Mouse (Mus musculus) liver, adult 2 months (tissue): ENCODE results near the gene Arv1.

ENCODE experiments used
- CTCF ChIP-seq: fragments of 200-500 bp; IDR thresholded peaks from 2 replicates; pipeline ENCODE4 v1.5.1; 2011; ENCODE audit warnings: low read depth, low read length, control low read depth
- POLR2A ChIP-seq: fragments of 200-500 bp; IDR thresholded peaks from 2 replicates; pipeline ENCODE4 v1.6.1; 2011; ENCODE audit warnings: low read length, control low read depth; ENCODE audit not compliant: insufficient read depth; ENCODE audit errors: extremely low read depth

DNA sequence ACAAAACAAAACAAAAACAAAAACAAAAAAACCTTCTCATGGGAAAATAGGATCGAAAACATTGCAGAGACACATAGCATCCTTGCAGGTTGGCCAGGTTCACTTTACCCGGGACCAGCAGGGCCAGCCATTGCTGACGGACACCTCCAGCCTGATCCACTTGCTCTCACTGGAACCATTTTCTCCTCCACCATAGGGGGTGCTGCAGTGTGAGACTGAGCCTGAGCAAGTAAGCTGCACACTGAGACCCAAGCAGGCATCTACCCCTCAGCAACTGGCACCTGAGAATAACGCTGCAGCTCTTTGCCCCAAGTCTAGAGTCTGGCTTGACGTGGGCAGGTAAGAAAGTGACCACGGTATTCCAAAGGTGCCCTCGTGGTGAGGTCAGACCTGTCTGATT lies 1.8 kb upstream of the Arv1 start:
- no peak for TF ChIP-seq CTCF
- TF ChIP-seq POLR2A, result no peak
